Mouse (Mus musculus) hindbrain, embryonic 14.5 days (tissue): ENCODE measurements around the gene Cdc14a. TPM values are rescaled to one million over a fixed set of nuclear protein-coding genes. Genes with fewer than 3 reads are reported as not detected.
A peak's percentile ranks its signal among the peaks of the same experiment; 100 is the strongest.

ENCODE experiments used
- ATAC-seq: fragments of 200-750 bp; cut with Nextera tagmentation; 2 replicates; pipeline ENCODE4 v1.8.0; 2017; ENCODE audit warnings: moderate number of reproducible peaks, mild to moderate bottlenecking, moderate TSS enrichment, moderate library complexity; ENCODE audit not compliant: low FRiP score
- DNase-seq: peaks from one replicate; pipeline ENCODE4 v3.0.0-alpha.2; 2015; ENCODE audit warnings: low spot score
- H3K27ac ChIP-seq: fragments of 300-500 bp; sonication (generic); 2 replicates; pipeline ENCODE4 v1.5.1; 2014; ENCODE audit warnings: mild to moderate bottlenecking, moderate library complexity
- H3K27me3 ChIP-seq: fragments of 300-500 bp; sonication (generic); 2 replicates; pipeline ENCODE4 v1.6.1; 2014; ENCODE audit warnings: mild to moderate bottlenecking, low read length, mixed read lengths; ENCODE audit not compliant: control insufficient read depth, insufficient read depth
- H3K36me3 ChIP-seq: fragments of 300-500 bp; sonication (generic); replicated peaks from 2 replicates; pipeline ENCODE4 v1.6.1; 2014; ENCODE audit not compliant: control insufficient read depth, insufficient read depth
- H3K4me1 ChIP-seq: fragments of 300-500 bp; sonication (generic); replicated peaks from 2 replicates; pipeline ENCODE4 v1.6.1; 2014; ENCODE audit warnings: antibody characterized with exemption, low read length, mixed read lengths; ENCODE audit not compliant: control insufficient read depth, insufficient read depth
- H3K4me2 ChIP-seq: fragments of 300-500 bp; sonication (generic); replicated peaks from 2 replicates; pipeline ENCODE4 v1.6.1; 2014; ENCODE audit warnings: mild to moderate bottlenecking, moderate library complexity
- H3K4me3 ChIP-seq: fragments of 300-500 bp; sonication (generic); replicated peaks from 2 replicates; pipeline ENCODE4 v1.5.1; 2014; ENCODE audit warnings: mild to moderate bottlenecking, low read length
- H3K9ac ChIP-seq: fragments of 300-500 bp; sonication (generic); 2 replicates; pipeline ENCODE4 v1.6.1; 2014
- H3K9me3 ChIP-seq: fragments of 300-500 bp; sonication (generic); 2 replicates; pipeline ENCODE4 v1.6.1; 2016; ENCODE audit warnings: low read length; ENCODE audit not compliant: control insufficient read depth
- WGBS: fragments of 180-500 bp; shearing (Covaris S2); extraction: QIAGEN DNeasy Blood & Tissue Kit; methylation state at CpG from one replicate; pipeline ENCODE4 v1.1.7; 2014; 5-methylcytosine and 5-hydroxymethylcytosine counted together
- polyA plus RNA-seq: library from polyadenylated mRNA; unstranded; fragments of >200 nt; fragmentation: Nextera tagmentation; extraction: Ambion mirVana; gene quantifications from 2 replicates; pipeline ENCODE4 v1.2.1, GENCODE M21; 2014

Cdc14a gene
- polyA plus RNA-seq = 4.1 TPM in 2 replicates

- Histone ChIP-seq H3K27ac (peak within 1 kb of the TSS; percentile 83), H3K36me3 (no peaks in the 10 kb centered on the region), H3K4me1 (peaks cover 11% of the 10 kb centered on the region), H3K4me2 (peak within 1 kb of the TSS; percentile 78), H3K4me3 (peak within 1 kb of the TSS; percentile 70), H3K9ac (peak within 1 kb of the TSS; percentile 70), H3K9me3 (no peaks in the 10 kb centered on the region), H3K27me3 (no peaks in the 10 kb centered on the region)
- ATAC-seq (peak; percentile 93), DNase-seq (peak; percentile 78)
- under 1% methylated on average over 63 of the region's 64 CpGs for WGBS
Observed at GRCm38 (mm10) chr3:116423353-116424159, at the start of gene Cdc14a. Cdc14a (minus strand) TSS chr3:116424032.

- no peak overlapping the region for H3K27ac ChIP-seq
- DNase-seq (no peak), ATAC-seq (no peak)
- no peaks in the 10 kb centered on the region for H3K9me3 ChIP-seq
- H3K27me3 ChIP-seq = no peaks in the 10 kb centered on the region
- no peaks in the 10 kb centered on the region for H3K4me1 ChIP-seq
- H3K36me3 ChIP-seq = no peaks in the 10 kb centered on the region
- 92% methylated on average over 12 of the region's 12 CpGs for WGBS
- no peak overlapping the region for H3K4me3 ChIP-seq
- no peak overlapping the region for H3K9ac ChIP-seq
- H3K4me2 ChIP-seq = no peak overlapping the region
Observed at GRCm38 (mm10) chr3:116465709-116466108, 41.9 kb upstream of the Cdc14a start.

GRCm38 (mm10) chr3:116464318-116464717 lies 40.5 kb upstream of the Cdc14a start:
- Histone ChIP-seq H3K27me3 (no peaks in the 10 kb centered on the region), H3K9me3 (no peaks in the 10 kb centered on the region), H3K4me2 (no peak overlapping the region), H3K27ac (no peak overlapping the region), H3K4me3 (no peak overlapping the region), H3K9ac (no peak overlapping the region), H3K36me3 (no peaks in the 10 kb centered on the region), H3K4me1 (no peaks in the 10 kb centered on the region)
- WGBS = 56% methylated on average over 2 of the region's 2 CpGs
- ATAC-seq (no peak), DNase-seq (no peak)

GRCm38 (mm10) chr3:116461053-116461452 lies 37.2 kb upstream of the Cdc14a start:
- Histone ChIP-seq H3K4me3 (no peak overlapping the region), H3K9ac (no peak overlapping the region), H3K27ac (no peak overlapping the region), H3K36me3 (no peaks in the 10 kb centered on the region), H3K4me1 (no peaks in the 10 kb centered on the region), H3K9me3 (peaks cover 6% of the 10 kb centered on the region; the same call in 1 of the 2 replicates), H3K4me2 (no peak overlapping the region), H3K27me3 (no peaks in the 10 kb centered on the region)
- no peak for DNase-seq
- ATAC-seq = no peak
- WGBS = 83% methylated on average over 4 of the region's 4 CpGs

GRCm38 (mm10) chr3:116454529-116454928 lies 30.7 kb upstream of the Cdc14a start:
- no peak for DNase-seq
- 89% methylated on average over 1 of the region's 1 CpGs for WGBS

GRCm38 (mm10) chr3:116450741-116451140 lies 26.9 kb upstream of the Cdc14a start:
- H3K9me3 ChIP-seq = no peaks in the 10 kb centered on the region
- H3K27ac ChIP-seq = no peak overlapping the region
- no peaks in the 10 kb centered on the region for H3K27me3 ChIP-seq
- no peak overlapping the region for H3K9ac ChIP-seq
- no peaks in the 10 kb centered on the region for H3K36me3 ChIP-seq
- H3K4me1 ChIP-seq = no peaks in the 10 kb centered on the region
- no peak for ATAC-seq
- 88% methylated on average over 3 of the region's 3 CpGs for WGBS
- no peak overlapping the region for H3K4me3 ChIP-seq
- DNase-seq = no peak
- no peak overlapping the region for H3K4me2 ChIP-seq

More at GRCm38 (mm10) chr3:116454529-116454928, 30.7 kb upstream of the Cdc14a start:
- Histone ChIP-seq H3K4me2 (no peak overlapping the region), H3K4me3 (no peak overlapping the region), H3K9me3 (peaks cover 6% of the 10 kb centered on the region; the same call in 1 of the 2 replicates), H3K27ac (no peak overlapping the region), H3K27me3 (no peaks in the 10 kb centered on the region), H3K4me1 (no peaks in the 10 kb centered on the region), H3K36me3 (no peaks in the 10 kb centered on the region), H3K9ac (no peak overlapping the region)
- ATAC-seq = no peak

- Histone ChIP-seq H3K4me3 (no peak overlapping the region), H3K9ac (no peak overlapping the region), H3K36me3 (no peaks in the 10 kb centered on the region), H3K27me3 (no peaks in the 10 kb centered on the region), H3K4me2 (no peak overlapping the region), H3K4me1 (no peaks in the 10 kb centered on the region), H3K27ac (no peak overlapping the region), H3K9me3 (no peaks in the 10 kb centered on the region)
- ATAC-seq = no peak
- 85% methylated on average over 9 of the region's 9 CpGs for WGBS
- no peak for DNase-seq
Observed at GRCm38 (mm10) chr3:116444327-116444726, 20.5 kb upstream of the Cdc14a start.

GRCm38 (mm10) chr3:116442788-116443187 lies 19.0 kb upstream of the Cdc14a start:
- Histone ChIP-seq H3K27ac (no peak overlapping the region), H3K4me2 (no peak overlapping the region), H3K9me3 (no peaks in the 10 kb centered on the region), H3K9ac (no peak overlapping the region), H3K36me3 (no peaks in the 10 kb centered on the region), H3K4me1 (no peaks in the 10 kb centered on the region), H3K4me3 (no peak overlapping the region), H3K27me3 (no peaks in the 10 kb centered on the region)
- DNase-seq (no peak), ATAC-seq (no peak)
- WGBS = 73% methylated on average over 1 of the region's 1 CpGs

GRCm38 (mm10) chr3:116441518-116442205 lies 17.8 kb upstream of the Cdc14a start:
- Histone ChIP-seq H3K9me3 (no peaks in the 10 kb centered on the region), H3K36me3 (no peaks in the 10 kb centered on the region), H3K27me3 (no peaks in the 10 kb centered on the region), H3K4me1 (no peaks in the 10 kb centered on the region), H3K4me3 (no peak overlapping the region), H3K9ac (no peak overlapping the region), H3K27ac (no peak overlapping the region), H3K4me2 (no peak overlapping the region)
- no peak for DNase-seq
- WGBS = 91% methylated on average over 15 of the region's 15 CpGs
- ATAC-seq = no peak
